Mouse (Mus musculus) neural tube, embryonic 15.5 days (tissue): ENCODE results near the gene Adamts17. TPM values are rescaled to one million over a fixed set of nuclear protein-coding genes. Genes with fewer than 3 reads are reported as not detected.

Experiments used
- ATAC-seq: fragments of 200-750 bp; cut with Nextera tagmentation; 2 replicates; pipeline ENCODE4 v1.8.0; 2017; ENCODE audit warnings: mild to moderate bottlenecking, moderate TSS enrichment, moderate library complexity; ENCODE audit not compliant: low FRiP score
- H3K27ac ChIP-seq: fragments of 300-500 bp; sonication (generic); replicated peaks from 2 replicates; pipeline ENCODE4 v1.5.1; 2015; ENCODE audit warnings: mild to moderate bottlenecking, inconsistent platforms
- H3K27me3 ChIP-seq: fragments of 300-500 bp; sonication (generic); replicated peaks from 2 replicates; pipeline ENCODE4 v1.6.1; 2015; ENCODE audit warnings: inconsistent platforms
- H3K36me3 ChIP-seq: fragments of 300-500 bp; sonication (generic); 2 replicates; pipeline ENCODE4 v1.6.1; 2015; ENCODE audit warnings: inconsistent platforms
- H3K4me1 ChIP-seq: fragments of 300-500 bp; sonication (generic); 2 replicates; pipeline ENCODE4 v1.6.1; 2015; ENCODE audit warnings: inconsistent platforms
- H3K4me2 ChIP-seq: fragments of 300-500 bp; sonication (generic); 2 replicates; pipeline ENCODE4 v1.6.1; 2015; ENCODE audit warnings: inconsistent platforms, mild to moderate bottlenecking, moderate library complexity
- H3K4me3 ChIP-seq: fragments of 300-500 bp; sonication (generic); replicated peaks from 2 replicates; pipeline ENCODE4 v1.5.1; 2015; ENCODE audit warnings: mild to moderate bottlenecking, inconsistent platforms
- H3K9ac ChIP-seq: fragments of 300-500 bp; sonication (generic); replicated peaks from 2 replicates; pipeline ENCODE4 v1.6.1; 2015; ENCODE audit warnings: mild to moderate bottlenecking, inconsistent platforms
- H3K9me3 ChIP-seq: fragments of 300-500 bp; sonication (generic); replicated peaks from 2 replicates; pipeline ENCODE4 v1.6.1; 2016; ENCODE audit warnings: inconsistent platforms
- WGBS: fragments of 180-500 bp; shearing (Covaris S2); methylation state at CpG from one replicate; pipeline ENCODE4 v1.1.7; 2015; ENCODE audit warnings: mixed read lengths; 5-methylcytosine and 5-hydroxymethylcytosine counted together
- polyA plus RNA-seq: library from polyadenylated mRNA; unstranded; fragments of >200 nt; fragmentation: Nextera tagmentation; extraction: Ambion mirVana; gene quantifications from 2 replicates; pipeline ENCODE4 v1.2.1, GENCODE M21; 2015

Gene Adamts17
- polyA plus RNA-seq, 1 experiment from 2014 or later = 7.1 TPM

DNA sequence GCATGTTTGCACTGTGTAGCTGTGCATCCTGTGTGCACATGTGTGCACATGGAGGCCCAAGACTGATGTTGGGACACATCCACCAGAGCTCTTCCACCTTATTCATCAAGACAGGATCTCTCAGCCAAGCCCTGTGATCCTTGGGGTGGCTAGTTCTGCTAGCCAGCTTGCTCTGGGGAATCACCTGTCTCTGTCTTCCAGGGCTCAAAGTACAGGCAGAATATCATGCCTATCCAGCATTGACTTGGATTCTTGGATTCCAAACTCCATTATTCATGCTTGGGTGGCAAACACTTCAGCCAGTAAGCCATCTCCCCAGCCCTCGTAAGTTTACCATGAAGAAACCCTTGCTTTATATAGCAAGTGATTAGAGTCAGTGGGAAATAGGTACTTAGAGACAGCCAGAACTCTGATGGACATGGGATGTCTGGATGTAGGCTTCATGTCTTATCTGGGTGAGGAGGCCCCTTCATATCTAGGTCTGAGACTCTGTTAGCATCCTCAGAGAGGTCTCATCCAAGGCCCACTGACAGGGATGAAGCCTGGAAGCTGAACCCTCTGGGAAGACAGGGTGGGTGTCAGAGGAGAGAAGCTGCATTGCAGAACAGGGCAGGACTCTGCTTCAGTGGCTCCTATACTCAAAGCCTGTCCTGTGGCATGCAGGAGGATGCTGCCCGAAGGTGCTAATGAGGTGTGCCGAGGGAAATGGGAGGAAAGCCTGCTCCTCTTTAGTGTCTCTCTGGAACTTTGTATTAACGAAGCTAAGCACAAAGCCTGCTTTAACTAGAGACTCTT is 198.4 kb downstream of the Adamts17 start:
- no peaks in the 10 kb centered on the region for H3K27me3 ChIP-seq
- ATAC-seq = no peak
- H3K9ac ChIP-seq = no peak overlapping the region
- no peak overlapping the region for H3K27ac ChIP-seq
- no peak overlapping the region for H3K4me2 ChIP-seq
- no peaks in the 10 kb centered on the region for H3K4me1 ChIP-seq
- H3K36me3 ChIP-seq = no peaks in the 10 kb centered on the region
- H3K9me3 ChIP-seq = no peaks in the 10 kb centered on the region
- 70% methylated on average over 4 of the region's 4 CpGs for WGBS
- no peak overlapping the region for H3K4me3 ChIP-seq

DNA sequence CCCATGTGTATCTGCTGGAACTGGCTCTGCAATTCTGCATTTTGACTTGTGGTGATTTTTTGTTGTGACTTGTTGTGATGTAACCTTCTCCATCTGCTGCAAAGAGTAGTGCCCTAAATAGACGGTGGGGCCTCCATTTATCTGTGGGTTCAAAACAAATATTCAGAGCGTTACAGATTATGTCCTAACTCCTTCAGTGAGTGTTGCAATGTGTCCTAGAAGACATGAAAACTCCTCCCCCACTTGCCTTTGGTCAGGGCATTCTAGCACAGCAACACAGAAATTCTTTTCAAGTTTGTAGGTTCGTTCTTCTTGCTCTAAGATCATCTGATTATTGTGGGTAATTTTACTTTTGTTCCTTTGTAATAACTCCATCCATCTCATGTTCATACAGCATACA is 199.6 kb downstream of the Adamts17 start:
- Histone ChIP-seq H3K27ac (no peak overlapping the region), H3K4me3 (no peak overlapping the region), H3K9me3 (no peaks in the 10 kb centered on the region), H3K4me1 (no peaks in the 10 kb centered on the region), H3K9ac (no peak overlapping the region), H3K27me3 (no peaks in the 10 kb centered on the region), H3K4me2 (no peak overlapping the region), H3K36me3 (no peaks in the 10 kb centered on the region)
- WGBS = 83% methylated on average over 3 of the region's 3 CpGs
- no peak for ATAC-seq

DNA sequence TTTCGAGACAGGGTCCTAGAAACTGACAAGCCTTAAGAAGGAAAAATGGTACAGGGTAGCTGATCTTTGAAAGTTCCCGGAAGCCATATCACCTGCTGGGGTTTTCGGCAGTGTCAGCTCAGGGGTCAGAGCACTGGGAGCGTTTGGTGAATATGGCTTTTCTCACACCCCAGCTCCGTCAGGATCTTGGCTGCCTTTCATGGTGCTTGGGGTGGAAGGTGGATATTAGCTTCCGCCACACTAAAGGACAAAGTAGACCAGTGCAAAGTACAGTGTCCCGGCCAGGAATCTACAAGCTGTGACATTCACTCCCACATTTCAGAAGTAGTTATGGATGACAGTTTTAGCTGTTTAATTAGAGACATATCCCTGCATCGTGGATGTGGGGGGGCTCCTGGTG is 200.3 kb downstream of the Adamts17 start:
- H3K4me3 ChIP-seq = no peak overlapping the region
- WGBS = 70% methylated on average over 8 of the region's 8 CpGs
- no peaks in the 10 kb centered on the region for H3K27me3 ChIP-seq
- no peaks in the 10 kb centered on the region for H3K4me1 ChIP-seq
- H3K9ac ChIP-seq = no peak overlapping the region
- no peaks in the 10 kb centered on the region for H3K36me3 ChIP-seq
- H3K4me2 ChIP-seq = no peak overlapping the region
- no peak overlapping the region for H3K27ac ChIP-seq
- no peaks in the 10 kb centered on the region for H3K9me3 ChIP-seq
- no peak for ATAC-seq

DNA sequence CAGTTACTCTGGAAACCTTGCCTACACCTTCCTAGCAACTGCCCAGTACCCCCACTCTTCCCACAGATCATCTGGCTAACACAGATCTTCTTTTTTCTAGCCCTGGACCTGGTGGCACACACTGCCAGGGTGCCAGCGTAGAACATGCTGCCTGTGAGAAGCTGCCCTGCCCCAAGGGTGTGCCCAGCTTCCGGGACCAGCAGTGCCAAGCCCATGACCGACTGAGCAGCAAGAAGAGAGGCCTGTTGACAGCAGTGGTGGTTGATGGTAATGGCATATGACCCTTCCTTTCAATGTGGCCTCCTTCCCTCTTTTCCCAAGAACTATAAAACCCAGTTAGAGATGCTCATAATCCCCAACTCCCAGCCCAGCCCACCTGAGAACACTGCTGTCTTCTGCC is 202.2 kb downstream of the Adamts17 start:
- 88% methylated on average over 3 of the region's 3 CpGs for WGBS
- ATAC-seq = no peak
- no peak overlapping the region for H3K4me3 ChIP-seq
- no peaks in the 10 kb centered on the region for H3K27me3 ChIP-seq
- H3K36me3 ChIP-seq = no peaks in the 10 kb centered on the region
- H3K4me1 ChIP-seq = no peaks in the 10 kb centered on the region
- no peak overlapping the region for H3K4me2 ChIP-seq
- H3K9ac ChIP-seq = no peak overlapping the region
- no peak overlapping the region for H3K27ac ChIP-seq
- H3K9me3 ChIP-seq = no peaks in the 10 kb centered on the region

DNA sequence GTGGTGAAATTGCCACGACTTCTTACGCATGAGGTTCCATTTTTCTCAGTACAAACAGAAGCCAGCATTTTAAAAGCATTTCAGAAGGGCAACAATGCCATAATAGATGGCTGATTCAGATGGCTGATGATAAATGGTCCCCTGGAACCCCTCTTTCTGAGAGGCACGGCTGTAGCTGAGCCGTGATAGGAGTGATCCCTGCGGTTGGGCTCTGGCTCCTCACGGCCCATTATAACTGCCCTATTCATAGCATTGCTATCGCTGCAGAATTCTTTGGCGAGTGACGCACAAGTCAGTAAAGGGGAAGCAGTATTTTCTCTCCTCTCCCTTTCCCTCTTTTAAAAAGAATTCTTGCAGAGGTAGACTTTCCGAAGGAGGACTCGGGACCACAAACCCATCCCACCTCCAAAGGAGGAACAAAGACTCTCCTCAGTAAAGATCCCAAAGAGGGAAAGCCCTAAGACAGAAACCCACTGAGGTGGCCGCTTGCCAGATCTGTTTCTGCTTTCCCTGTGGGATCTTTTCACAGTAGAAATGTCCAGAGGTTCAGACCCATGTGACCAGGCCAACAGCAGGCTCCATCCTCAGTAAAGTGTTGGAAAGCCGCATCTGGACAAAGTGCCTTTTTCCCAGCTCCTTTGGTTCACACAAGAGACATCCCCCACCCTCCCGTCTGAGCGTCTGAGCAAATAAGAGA is 204.7 kb downstream of the Adamts17 start:
- no peak overlapping the region for H3K9ac ChIP-seq
- no peaks in the 10 kb centered on the region for H3K9me3 ChIP-seq
- H3K27me3 ChIP-seq = no peaks in the 10 kb centered on the region
- H3K4me1 ChIP-seq = no peaks in the 10 kb centered on the region
- H3K27ac ChIP-seq = no peak overlapping the region
- no peak overlapping the region for H3K4me3 ChIP-seq
- no peak overlapping the region for H3K4me2 ChIP-seq
- WGBS = 77% methylated on average over 15 of the region's 15 CpGs
- ATAC-seq = no peak
- H3K36me3 ChIP-seq = no peaks in the 10 kb centered on the region

DNA sequence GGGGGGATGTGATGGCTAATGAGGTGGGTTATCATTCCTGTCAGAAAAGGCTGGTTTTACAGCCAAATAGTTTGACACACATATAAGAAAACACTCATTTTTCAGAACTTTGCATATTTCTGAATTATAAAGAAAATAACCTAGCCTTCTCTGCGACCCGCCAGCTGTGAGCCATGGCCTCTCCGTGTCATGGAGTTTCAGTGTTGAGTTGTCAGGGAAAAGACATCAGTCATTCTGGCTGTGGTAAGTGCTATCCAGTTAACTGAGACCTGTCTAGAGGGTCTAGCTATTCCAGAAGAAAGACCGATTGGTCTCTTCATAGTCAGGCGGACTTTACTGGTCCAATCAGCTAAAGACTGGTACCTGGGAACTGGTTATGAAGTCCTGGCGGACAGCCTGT is 205.7 kb downstream of the Adamts17 start:
- H3K27ac ChIP-seq = no peak overlapping the region
- ATAC-seq = no peak
- no peak overlapping the region for H3K4me3 ChIP-seq
- H3K4me2 ChIP-seq = no peak overlapping the region
- WGBS = 96% methylated on average over 6 of the region's 6 CpGs
- no peaks in the 10 kb centered on the region for H3K9me3 ChIP-seq
- H3K4me1 ChIP-seq = no peaks in the 10 kb centered on the region
- H3K27me3 ChIP-seq = no peaks in the 10 kb centered on the region
- no peak overlapping the region for H3K9ac ChIP-seq
- H3K36me3 ChIP-seq = no peaks in the 10 kb centered on the region

DNA sequence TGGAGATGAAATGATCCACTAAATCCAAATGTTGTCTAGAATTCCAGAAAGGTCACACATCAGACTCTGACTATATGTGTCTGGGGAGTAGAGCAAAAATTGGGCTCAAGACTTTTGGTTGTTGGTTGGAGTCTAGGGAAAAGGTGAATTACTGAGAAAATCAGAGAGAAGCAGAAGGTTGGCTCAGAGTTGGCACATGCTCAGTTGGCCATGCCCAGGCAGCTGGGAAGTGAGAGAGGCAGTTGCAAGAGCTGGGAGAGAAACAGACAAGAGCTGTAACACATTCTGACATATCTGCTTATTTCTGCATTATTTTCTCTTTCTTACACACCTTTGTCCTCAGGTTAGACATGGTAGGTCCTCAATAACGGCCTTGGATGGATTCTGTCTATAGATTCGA is 209.7 kb downstream of the Adamts17 start:
- Histone ChIP-seq H3K4me1 (no peaks in the 10 kb centered on the region), H3K9me3 (no peaks in the 10 kb centered on the region), H3K9ac (no peak overlapping the region), H3K36me3 (no peaks in the 10 kb centered on the region), H3K4me2 (no peak overlapping the region), H3K27ac (no peak overlapping the region), H3K4me3 (no peak overlapping the region), H3K27me3 (no peaks in the 10 kb centered on the region)
- WGBS = 88% methylated on average over 2 of the region's 2 CpGs
- no peak for ATAC-seq

DNA sequence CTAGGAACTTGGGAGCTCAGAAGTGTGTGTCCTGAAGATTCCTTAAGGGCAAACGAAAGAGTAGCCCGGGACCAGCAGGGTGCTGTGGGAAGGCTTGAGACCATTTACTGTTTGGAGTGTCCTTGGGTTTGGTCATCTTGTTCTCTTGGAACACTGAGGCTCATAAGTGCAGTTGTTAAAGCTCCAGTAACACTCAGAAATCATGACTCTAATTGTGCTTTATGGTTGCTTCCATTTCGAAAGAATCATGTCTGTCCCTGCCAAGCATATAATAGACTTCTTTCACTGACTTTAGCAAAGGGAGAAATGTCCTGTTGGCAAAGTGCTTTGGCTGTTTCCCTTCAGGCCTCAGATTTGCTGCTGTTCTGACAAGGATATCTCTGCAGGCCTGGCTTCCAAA is 210.9 kb downstream of the Adamts17 start:
- Histone ChIP-seq H3K4me3 (no peak overlapping the region), H3K9me3 (no peaks in the 10 kb centered on the region), H3K4me1 (no peaks in the 10 kb centered on the region), H3K4me2 (no peak overlapping the region), H3K27ac (no peak overlapping the region), H3K27me3 (no peaks in the 10 kb centered on the region), H3K36me3 (no peaks in the 10 kb centered on the region), H3K9ac (no peak overlapping the region)
- 94% methylated on average over 3 of the region's 3 CpGs for WGBS
- no peak for ATAC-seq

DNA sequence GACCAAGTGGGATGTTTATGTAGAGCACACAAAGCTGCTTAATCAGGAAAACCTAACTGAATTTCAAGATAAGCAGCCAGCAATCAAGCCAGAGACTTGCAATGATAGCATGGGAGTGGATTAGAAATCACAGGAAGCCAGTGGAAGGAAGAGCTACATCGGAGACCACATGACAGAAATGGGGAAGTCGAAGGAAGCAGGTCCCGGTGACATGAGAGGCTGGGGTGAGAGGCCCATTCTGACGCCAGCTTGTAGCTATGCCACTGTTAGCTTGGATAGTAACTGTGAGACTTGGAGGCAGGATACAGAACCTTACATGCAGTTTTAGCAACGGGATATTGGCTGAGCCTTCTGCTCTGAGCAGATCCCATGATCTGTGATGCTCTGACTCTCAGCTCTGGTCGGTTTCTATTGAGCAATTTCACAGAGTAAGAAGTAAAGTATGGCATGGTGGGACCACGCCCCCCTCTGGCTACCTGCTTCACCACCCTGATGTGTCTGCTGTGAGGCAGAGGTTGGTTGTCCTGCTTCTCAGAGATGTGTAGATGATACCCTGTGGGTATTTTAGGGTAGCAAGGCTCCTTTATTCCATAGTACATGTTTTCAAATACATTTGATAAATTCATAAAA is 211.7 kb downstream of the Adamts17 start:
- WGBS = 86% methylated on average over 7 of the region's 7 CpGs
- Histone ChIP-seq H3K9ac (no peak overlapping the region), H3K36me3 (no peaks in the 10 kb centered on the region), H3K9me3 (no peaks in the 10 kb centered on the region), H3K27ac (no peak overlapping the region), H3K4me1 (no peaks in the 10 kb centered on the region), H3K4me2 (no peak overlapping the region), H3K27me3 (no peaks in the 10 kb centered on the region), H3K4me3 (no peak overlapping the region)
- no peak for ATAC-seq

DNA sequence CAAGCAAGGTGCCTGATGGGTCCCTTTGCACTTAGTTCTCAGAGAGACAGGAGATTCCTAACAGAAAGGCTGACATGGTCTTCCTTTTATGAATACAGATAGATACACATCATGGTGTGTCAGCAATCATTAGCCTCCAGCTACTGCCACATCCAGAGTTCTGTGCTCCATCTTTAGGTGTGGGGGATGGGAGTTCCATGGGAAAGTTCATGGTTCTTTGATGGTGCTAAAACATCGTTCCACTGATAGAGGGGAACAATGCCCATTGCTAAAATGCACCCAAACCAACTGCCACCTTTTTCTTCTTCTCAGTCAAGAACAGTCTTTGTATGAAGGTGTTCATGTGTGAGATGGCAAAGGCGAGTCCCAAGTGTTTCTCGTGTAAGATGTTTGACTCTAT is 215.3 kb downstream of the Adamts17 start:
- H3K36me3 ChIP-seq = no peaks in the 10 kb centered on the region
- no peaks in the 10 kb centered on the region for H3K4me1 ChIP-seq
- no peaks in the 10 kb centered on the region for H3K9me3 ChIP-seq
- no peak overlapping the region for H3K27ac ChIP-seq
- H3K4me2 ChIP-seq = no peak overlapping the region
- no peak overlapping the region for H3K9ac ChIP-seq
- no peak for ATAC-seq
- WGBS = 93% methylated on average over 3 of the region's 3 CpGs
- H3K27me3 ChIP-seq = no peaks in the 10 kb centered on the region
- H3K4me3 ChIP-seq = no peak overlapping the region

DNA sequence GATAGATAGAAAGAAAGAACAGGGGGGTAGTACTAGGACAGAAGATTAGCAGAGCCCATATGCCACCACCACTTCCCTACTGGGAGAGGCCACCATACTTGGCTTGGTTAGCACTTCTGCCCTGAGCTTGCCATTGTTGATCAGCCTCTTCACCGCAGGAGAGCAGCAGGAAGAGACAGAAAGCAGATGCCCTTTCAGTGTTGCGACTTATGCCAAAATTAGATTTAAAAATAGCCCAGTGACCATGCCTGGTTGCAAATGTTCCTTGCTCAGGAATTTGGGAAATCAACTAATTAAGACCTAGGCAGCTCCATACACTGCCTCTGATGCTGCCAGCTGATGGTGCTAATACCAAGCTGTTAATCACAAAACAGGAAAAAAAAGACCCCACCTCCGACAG is 216.0 kb downstream of the Adamts17 start:
- no peak for ATAC-seq
- Histone ChIP-seq H3K9ac (no peak overlapping the region), H3K36me3 (no peaks in the 10 kb centered on the region), H3K27ac (no peak overlapping the region), H3K4me1 (no peaks in the 10 kb centered on the region), H3K27me3 (no peaks in the 10 kb centered on the region), H3K4me2 (no peak overlapping the region), H3K4me3 (no peak overlapping the region), H3K9me3 (no peaks in the 10 kb centered on the region)
- WGBS = 61% methylated on average over 3 of the region's 3 CpGs

DNA sequence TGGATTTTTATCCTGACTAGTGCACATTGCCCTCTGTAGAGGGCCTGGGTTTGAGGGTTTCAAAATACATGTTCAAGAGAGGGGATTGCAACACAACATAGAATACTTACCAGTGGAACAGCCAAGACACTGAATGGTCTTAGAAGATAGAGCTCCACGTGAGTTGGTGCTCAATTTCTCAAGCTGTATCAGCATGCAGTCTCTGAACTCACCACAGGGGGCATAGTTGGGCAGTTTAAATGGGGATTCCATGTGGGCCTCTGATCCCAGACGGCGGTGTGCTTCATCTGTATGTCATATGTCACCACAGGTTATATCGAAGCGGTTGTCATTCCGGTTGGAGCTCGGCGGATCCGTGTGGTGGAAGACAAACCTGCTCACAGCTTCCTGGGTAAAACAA is 222.2 kb downstream of the Adamts17 start:
- no peak for ATAC-seq
- Histone ChIP-seq H3K9ac (no peak overlapping the region), H3K27me3 (no peaks in the 10 kb centered on the region), H3K27ac (no peak overlapping the region), H3K4me1 (no peaks in the 10 kb centered on the region), H3K4me3 (no peak overlapping the region), H3K36me3 (no peaks in the 10 kb centered on the region), H3K9me3 (no peaks in the 10 kb centered on the region), H3K4me2 (no peak overlapping the region)
- 77% methylated on average over 9 of the region's 9 CpGs for WGBS
